Mouse (Mus musculus) heart, postnatal 0 days (tissue): Measurements from ENCODE around the gene Ccdc6. TPM values are rescaled to one million over a fixed set of nuclear protein-coding genes. Genes with fewer than 3 reads are reported as not detected.

Experiments used
- ATAC-seq: fragments of 200-750 bp; cut with Nextera tagmentation; 2 replicates; pipeline ENCODE4 v1.8.0; 2017; ENCODE audit warnings: low read depth, moderate number of reproducible peaks, moderate library complexity; ENCODE audit not compliant: insufficient read depth
- DNase-seq: peaks from one replicate; pipeline ENCODE4 v3.0.0-alpha.2; 2016; ENCODE audit warnings: low spot score
- H3K27ac ChIP-seq: fragments of 300-500 bp; sonication (generic); 2 replicates; pipeline ENCODE4 v1.5.1; 2014; ENCODE audit warnings: low read depth, mild to moderate bottlenecking
- H3K27me3 ChIP-seq: fragments of 300-500 bp; sonication (generic); 2 replicates; pipeline ENCODE4 v1.6.1; 2014; ENCODE audit warnings: low read length, mixed read lengths; ENCODE audit not compliant: control insufficient read depth, insufficient read depth
- H3K36me3 ChIP-seq: fragments of 300-500 bp; sonication (generic); replicated peaks from 2 replicates; pipeline ENCODE4 v1.6.1; 2014; ENCODE audit warnings: low read length, mixed read lengths; ENCODE audit not compliant: control insufficient read depth, insufficient read depth
- H3K4me1 ChIP-seq: fragments of 300-500 bp; sonication (generic); 2 replicates; pipeline ENCODE4 v1.6.1; 2014; ENCODE audit warnings: antibody characterized with exemption; ENCODE audit not compliant: control insufficient read depth, insufficient read depth
- H3K4me2 ChIP-seq: fragments of 300-500 bp; sonication (generic); 2 replicates; pipeline ENCODE4 v1.6.1; 2014; ENCODE audit warnings: low read depth, mild to moderate bottlenecking, low read length, moderate library complexity
- H3K4me3 ChIP-seq: fragments of 300-500 bp; sonication (generic); 2 replicates; pipeline ENCODE4 v1.5.1; 2014; ENCODE audit warnings: low read depth, low read length
- H3K9ac ChIP-seq: fragments of 300-500 bp; sonication (generic); replicated peaks from 2 replicates; pipeline ENCODE4 v1.6.1; 2014; ENCODE audit warnings: low read depth, low read length, mixed read lengths
- H3K9me3 ChIP-seq: fragments of 300-500 bp; sonication (generic); replicated peaks from 2 replicates; pipeline ENCODE4 v1.6.1; 2016; ENCODE audit warnings: low read length; ENCODE audit not compliant: control insufficient read depth
- CTCF ChIP-seq: IDR thresholded peaks from 2 replicates; pipeline ENCODE4 v1.5.1; 2016; ENCODE audit warnings: antibody characterized with exemption, control low read depth, low read depth
- EP300 ChIP-seq: IDR thresholded peaks from 2 replicates; pipeline ENCODE4 v1.6.1; 2016; ENCODE audit warnings: antibody characterized with exemption, low read depth
- WGBS: fragments of 180-500 bp; shearing (Covaris S2); extraction: QIAGEN DNeasy Blood & Tissue Kit; methylation state at CpG from one replicate; pipeline ENCODE4 v1.1.7; 2014; 5-methylcytosine and 5-hydroxymethylcytosine counted together
- polyA plus RNA-seq: library from polyadenylated mRNA; unstranded; fragments of >200 nt; fragmentation: Nextera tagmentation; extraction: Ambion mirVana; gene quantifications from 2 replicates; pipeline ENCODE4 v1.2.1, GENCODE M21; 2015
- total RNA-seq: library from RNA; depleted of rRNA; stranded (reverse); fragments of >200 nt; gene quantifications from 2 replicates; pipeline ENCODE4 v1.2.3, GENCODE M21; 2014; ENCODE audit warnings: low replicate concordance

Gene Ccdc6
- total and polyA plus RNA-seq, 2 experiments from 2014 or later: 7.7 to 10.4 TPM

- peaks cover 28% of the 10 kb centered on the region for H3K4me1 ChIP-seq
These were observed 5.2 kb downstream of the Ccdc6 start for GRCm38 (mm10) chr10:70102086-70102485.

GRCm38 (mm10) chr10:70108016-70108415 is 11.1 kb downstream of the Ccdc6 start:
- 39% methylated on average over 12 of the region's 13 CpGs for WGBS
- Histone ChIP-seq H3K27ac (no peak overlapping the region), H3K9me3 (no peaks in the 10 kb centered on the region), H3K9ac (no peak overlapping the region), H3K4me1 (peaks cover 37% of the 10 kb centered on the region), H3K4me3 (no peak overlapping the region), H3K36me3 (peaks cover 11% of the 10 kb centered on the region; the same call in 1 of the 2 replicates), H3K4me2 (no peak overlapping the region), H3K27me3 (no peaks in the 10 kb centered on the region)
- TF ChIP-seq CTCF (no peak), EP300 (no peak)
- no peak for DNase-seq
- no peak for ATAC-seq

More at GRCm38 (mm10) chr10:70102086-70102485, 5.2 kb downstream of the Ccdc6 start:
- Histone ChIP-seq H3K36me3 (peaks cover 11% of the 10 kb centered on the region; the same call in 1 of the 2 replicates), H3K9ac (no peak overlapping the region), H3K9me3 (no peaks in the 10 kb centered on the region; the same call in 1 of the 2 replicates), H3K4me2 (no peak overlapping the region), H3K27me3 (no peaks in the 10 kb centered on the region), H3K27ac (no peak overlapping the region), H3K4me3 (no peak overlapping the region)
- TF ChIP-seq CTCF: 0 out of 2 replicates have a peak, but pooled peaks have one; percentile 12
- no peak for TF ChIP-seq EP300
- 95% methylated on average over 4 of the region's 4 CpGs for WGBS
- DNase-seq (no peak), ATAC-seq (no peak)

DNA sequence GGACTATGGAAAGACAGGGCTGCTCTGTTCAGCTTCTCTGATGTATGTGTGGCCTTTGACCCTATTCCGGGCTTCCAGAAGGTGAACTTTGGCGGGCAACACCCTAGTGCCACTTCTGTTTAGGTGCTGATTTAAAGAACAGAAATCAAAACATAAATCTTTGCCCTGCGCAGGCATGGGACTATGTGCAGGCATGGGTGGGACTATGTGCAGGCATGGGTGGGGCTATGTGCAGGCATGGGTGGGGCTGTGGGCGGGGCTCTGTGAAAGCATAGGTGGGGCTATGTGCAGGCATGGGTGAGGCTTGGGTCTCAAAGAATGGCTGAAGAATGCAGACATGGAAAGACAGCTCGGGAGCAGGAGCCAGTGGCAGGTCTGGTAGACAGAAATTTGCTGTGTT is 13.1 kb downstream of the Ccdc6 start:
- Histone ChIP-seq H3K4me2 (no peak overlapping the region), H3K9me3 (no peaks in the 10 kb centered on the region), H3K36me3 (0 out of 2 replicates have a peak, but pooled peaks cover 11% of the 10 kb centered on the region), H3K4me1 (peaks cover 32% of the 10 kb centered on the region), H3K4me3 (no peak overlapping the region), H3K27ac (no peak overlapping the region), H3K27me3 (no peaks in the 10 kb centered on the region), H3K9ac (no peak overlapping the region)
- DNase-seq: no peak
- WGBS: 55% methylated on average over 5 of the region's 5 CpGs
- TF ChIP-seq CTCF: no peak
- no peak for TF ChIP-seq EP300
- peak; percentile 47 for ATAC-seq

GRCm38 (mm10) chr10:70110815-70111214 is 13.9 kb downstream of the Ccdc6 start:
- Histone ChIP-seq H3K9me3 (no peaks in the 10 kb centered on the region), H3K27ac (no peak overlapping the region), H3K9ac (no peak overlapping the region), H3K4me1 (peaks cover 30% of the 10 kb centered on the region; the same call in 1 of the 2 replicates), H3K4me3 (no peak overlapping the region), H3K36me3 (0 out of 2 replicates have a peak, but pooled peaks cover 6% of the 10 kb centered on the region), H3K4me2 (no peak overlapping the region), H3K27me3 (no peaks in the 10 kb centered on the region)
- ATAC-seq (no peak), DNase-seq (no peak)
- whole genome bisulfite sequencing: 68% methylated on average over 7 of the region's 7 CpGs
- TF ChIP-seq EP300 (no peak), CTCF (no peak)

DNA sequence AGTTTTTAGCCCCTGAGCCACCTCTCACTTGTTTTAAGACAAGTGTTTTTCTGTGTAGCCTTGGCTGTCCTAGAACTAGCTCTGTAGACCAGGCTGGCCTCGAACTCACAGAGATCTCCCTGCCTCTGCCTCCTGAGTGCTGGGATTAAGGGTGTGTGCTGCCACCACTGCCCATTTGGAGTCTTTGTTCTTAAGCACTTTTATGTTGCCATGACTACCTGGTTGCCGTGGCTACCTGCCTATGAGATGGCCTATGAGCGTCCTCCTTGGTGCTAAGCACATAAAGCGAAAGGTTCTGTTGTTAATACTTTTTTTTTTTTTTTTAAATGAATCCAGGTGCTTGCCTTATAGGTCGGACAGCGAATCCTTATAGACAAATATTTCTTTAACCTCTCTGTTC is 14.7 kb downstream of the Ccdc6 start:
- no peaks in the 10 kb centered on the region for H3K36me3 ChIP-seq
- DNase-seq: no peak
- peaks cover 25% of the 10 kb centered on the region; the same call in 1 of the 2 replicates for H3K4me1 ChIP-seq
- H3K4me3 ChIP-seq: no peak overlapping the region
- TF ChIP-seq CTCF: no peak
- no peak for TF ChIP-seq EP300
- 94% methylated on average over 6 of the region's 6 CpGs for WGBS
- H3K27ac ChIP-seq: no peak overlapping the region
- H3K27me3 ChIP-seq: no peaks in the 10 kb centered on the region
- no peaks in the 10 kb centered on the region for H3K9me3 ChIP-seq
- ATAC-seq: no peak
- no peak overlapping the region for H3K9ac ChIP-seq
- no peak overlapping the region for H3K4me2 ChIP-seq

DNA sequence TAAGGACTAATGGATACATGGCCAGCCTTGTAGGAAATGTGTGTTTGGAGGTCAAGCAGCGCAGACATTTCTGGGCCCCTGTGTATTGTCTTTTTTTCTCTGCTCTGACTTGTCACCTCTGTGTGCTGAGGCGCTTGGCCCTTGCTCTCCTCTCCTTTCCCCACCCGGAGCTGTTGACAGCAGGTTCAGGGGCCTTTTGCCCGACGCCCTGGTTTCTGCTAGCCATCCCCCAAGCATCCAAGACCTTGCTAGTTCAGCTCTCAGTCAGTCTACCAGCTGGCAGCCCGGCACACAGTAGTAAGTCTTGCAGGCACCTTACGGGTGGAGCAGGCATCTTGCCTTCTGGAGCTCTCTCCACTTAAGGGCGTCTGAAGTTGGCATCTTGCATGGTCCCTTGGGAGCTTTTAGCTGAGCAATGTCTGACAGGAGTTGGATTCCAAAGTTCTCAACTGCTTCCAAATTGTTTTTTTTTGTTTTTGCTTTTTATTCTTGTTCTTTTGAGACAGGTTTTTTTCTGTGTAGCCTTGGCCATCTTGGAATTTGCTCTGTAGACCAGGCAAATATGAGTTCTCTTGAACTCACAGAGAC is 17.2 kb downstream of the Ccdc6 start:
- H3K4me3 ChIP-seq: no peak overlapping the region
- no peaks in the 10 kb centered on the region for H3K36me3 ChIP-seq
- WGBS: 40% methylated on average over 8 of the region's 8 CpGs
- TF ChIP-seq CTCF (no peak), EP300 (no peak)
- no peak overlapping the region for H3K9ac ChIP-seq
- ATAC-seq (peak; percentile 57), DNase-seq (no peak)
- no peak overlapping the region for H3K4me2 ChIP-seq
- no peak overlapping the region for H3K27ac ChIP-seq
- no peaks in the 10 kb centered on the region for H3K9me3 ChIP-seq
- peaks cover 21% of the 10 kb centered on the region for H3K4me1 ChIP-seq
- H3K27me3 ChIP-seq: no peaks in the 10 kb centered on the region
